Mouse (Mus musculus) left cerebral cortex, adult 2 months (tissue): ENCODE measurements around the gene Tmem170b. TPM values are rescaled to one million over a fixed set of nuclear protein-coding genes. Genes with fewer than 3 reads are reported as not detected.

Experiments
- DNase-seq, 2 experiments: peaks; one replicate each; pipeline ENCODE4 v3.0.0; 2021 to 2022; ENCODE audit warnings: low spot score in 2 of 2, mixed read lengths in 1 of 2; ENCODE audit errors: extremely low spot score in 1 of 2
- H3K27ac ChIP-seq: fragments of 200-600 bp; 2 replicates; pipeline ENCODE4 v1.8.1; 2022
- H3K4me3 ChIP-seq: fragments of 200-600 bp; 2 replicates; pipeline ENCODE4 v1.8.1; 2022
- CTCF ChIP-seq: fragments of 200-600 bp; IDR thresholded peaks from 2 replicates; pipeline ENCODE4 v1.8.1; 2022; ENCODE audit warnings: antibody characterized with exemption, mild to moderate bottlenecking, moderate library complexity
- intact Hi-C: fragments of 180-260 bp; cut with DNase I; formaldehyde crosslinking; loops from one replicate; pipeline ENCODE4 v1.15.1; 2025
- total RNA-seq, 2 experiments: library from RNA; stranded (reverse); gene quantifications; 2 replicates each; pipeline ENCODE4 v1.2.3; 2021

The Tmem170b gene
- total RNA-seq, 2 experiments from 2014 or later, result 92.6 to 93.1 TPM

- H3K4me3 ChIP-seq, result no peak overlapping the region
- no peak overlapping the region for H3K27ac ChIP-seq
- DNase-seq, result no peak
- intact Hi-C loops, result no loop called here
- no peak for TF ChIP-seq CTCF
These were observed 14.4 kb downstream of the Tmem170b start for GRCm38 (mm10) chr13:41620132-41620531.

GRCm38 (mm10) chr13:41624123-41624522, 18.4 kb downstream of the Tmem170b start:
- no peak for TF ChIP-seq CTCF

GRCm38 (mm10) chr13:41625248-41625647, 19.5 kb downstream of the Tmem170b start:
- no peak for TF ChIP-seq CTCF
- no peak for DNase-seq
- Histone ChIP-seq H3K27ac (no peak overlapping the region), H3K4me3 (no peak overlapping the region)
- intact Hi-C loops, result no loop called here

More at GRCm38 (mm10) chr13:41624123-41624522, 18.4 kb downstream of the Tmem170b start:
- intact Hi-C loops, result no loop called here
- Histone ChIP-seq H3K4me3 (no peak overlapping the region), H3K27ac (no peak overlapping the region)
- DNase-seq, result no peak

- Histone ChIP-seq H3K27ac (no peak overlapping the region), H3K4me3 (no peak overlapping the region)
- no peak for DNase-seq
- TF ChIP-seq CTCF, result no peak
- intact Hi-C loops, result no loop called here
These were observed 21.7 kb downstream of the Tmem170b start for GRCm38 (mm10) chr13:41627277-41627916.

GRCm38 (mm10) chr13:41634401-41634818, 28.7 kb downstream of the Tmem170b start:
- Histone ChIP-seq H3K27ac (no peak overlapping the region), H3K4me3 (no peak overlapping the region)
- TF ChIP-seq CTCF, result peak; percentile 95
- intact Hi-C loops, result loop anchor here (2.0 to 5.0 kb wide), 3 partner anchors 62 to 352 kb away; no protein-coding TSS in a partner anchor
- peak; percentile 73 to 85 for DNase-seq

- no peak for TF ChIP-seq CTCF
- no peak overlapping the region for H3K4me3 ChIP-seq
- H3K27ac ChIP-seq, result no peak overlapping the region
- intact Hi-C loops, result no loop called here
- no peak for DNase-seq
These were observed 32.4 kb downstream of the Tmem170b start for GRCm38 (mm10) chr13:41638083-41638482.

- peak; percentile 93 for TF ChIP-seq CTCF
- H3K27ac ChIP-seq, result no peak overlapping the region
- intact Hi-C loops, result loop anchor here (1.0 to 10.0 kb wide), 4 partner anchors 60 to 944 kb away; partner anchors contain the start of gene Hivep1
- DNase-seq, result peak; percentile 71 to 78
- no peak overlapping the region for H3K4me3 ChIP-seq
These were observed 37.1 kb downstream of the Tmem170b start for GRCm38 (mm10) chr13:41642851-41643250.

- Histone ChIP-seq H3K27ac (no peak overlapping the region), H3K4me3 (no peak overlapping the region)
- TF ChIP-seq CTCF, result no peak
- intact Hi-C loops, result loop anchor here (1.0 to 10.0 kb wide), 4 partner anchors 59 to 944 kb away; partner anchors contain the start of gene Hivep1
- DNase-seq, result no peak
These were observed 38.1 kb downstream of the Tmem170b start for GRCm38 (mm10) chr13:41643798-41644197.

GRCm38 (mm10) chr13:41644591-41645482, 39.1 kb downstream of the Tmem170b start:
- DNase-seq, result no peak
- Histone ChIP-seq H3K4me3 (no peak overlapping the region), H3K27ac (no peak overlapping the region; the same call in 1 of the 2 replicates)
- no peak for TF ChIP-seq CTCF
- intact Hi-C loops, result loop anchor here (5.0 to 10.0 kb wide), 2 partner anchors 410 to 942 kb away; partner anchors contain the start of gene Hivep1

- H3K4me3 ChIP-seq, result no peak overlapping the region
- no peak for TF ChIP-seq CTCF
- DNase-seq, result no peak
- intact Hi-C loops, result loop anchor here (10.0 kb wide), 1 partner anchor 409 kb away; the partner anchor contains the start of gene Hivep1
- no peak overlapping the region for H3K27ac ChIP-seq
These were observed 39.8 kb downstream of the Tmem170b start for GRCm38 (mm10) chr13:41645483-41645859.

GRCm38 (mm10) chr13:41647976-41648375, 42.3 kb downstream of the Tmem170b start:
- no peak for TF ChIP-seq CTCF
- intact Hi-C loops, result loop anchor here (10.0 kb wide), 1 partner anchor 407 kb away; the partner anchor contains the start of gene Hivep1
- H3K27ac ChIP-seq, result no peak overlapping the region
- no peak overlapping the region for H3K4me3 ChIP-seq
- DNase-seq, result no peak

GRCm38 (mm10) chr13:41650665-41651064, 45.0 kb downstream of the Tmem170b start:
- intact Hi-C loops, result no loop called here
- Histone ChIP-seq H3K4me3 (no peak overlapping the region), H3K27ac (no peak overlapping the region)
- DNase-seq, result no peak
- no peak; the same call in 1 of the 2 replicates for TF ChIP-seq CTCF
